Mouse (Mus musculus) olfactory bulb, adult 2 months (tissue): ENCODE measurements around the gene Pik3c2g.

Source experiments
- CTCF ChIP-seq: fragments of 200-500 bp; IDR thresholded peaks from 2 replicates; pipeline ENCODE4 v1.5.1; 2012; ENCODE audit warnings: low read depth, mild to moderate bottlenecking, low read length, moderate library complexity; ENCODE audit not compliant: insufficient read depth
- POLR2A ChIP-seq: fragments of 200-500 bp; IDR thresholded peaks from 2 replicates; pipeline ENCODE4 v1.6.1; 2012; ENCODE audit warnings: mild to moderate bottlenecking, low read depth, low read length, moderate library complexity; ENCODE audit not compliant: insufficient read depth

- TF ChIP-seq CTCF (no peak), POLR2A (no peak)
Observed at GRCm38 (mm10) chr6:139750599-139750998, 163.6 kb downstream of the Pik3c2g start.
